Mouse (Mus musculus): ENCODE results near the gene Glrx.
"Not testable (repeated sequence)": the region's sequence is repeated elsewhere in the genome, so short reads cannot be mapped to it uniquely, and the experiment has no call there.

- TF ChIP-seq CTCF (IDR thresholded peaks at IDR 0.05; ENCODE audit: low read depth, low read length); GATA1 (IDR thresholded peaks at IDR 0.05; ENCODE audit: borderline replicate concordance, low read length); GATA2 (IDR thresholded peaks at IDR 0.05; ENCODE audit: borderline replicate concordance, low read depth, low read length): not testable (repeated sequence)
Observed at GRCm38 (mm10) chr13:75822366-75822765, 17.3 kb upstream of the Glrx start.

Measured in G1E (cell line).